Mouse (Mus musculus) left cerebral cortex, adult 11 months (tissue): Measurements from ENCODE around the gene Prrxl1.

Experiments
- DNase-seq: peaks from one replicate; pipeline ENCODE4 v3.0.0; 2022; ENCODE audit warnings: low spot score

The Prrxl1 gene

GRCm38 (mm10) chr14:32627271-32627670, 28.1 kb downstream of the Prrxl1 start:
- no peak for DNase-seq

GRCm38 (mm10) chr14:32628584-32628983, 29.4 kb downstream of the Prrxl1 start:
- DNase-seq, result no peak

GRCm38 (mm10) chr14:32632908-32633600, 33.8 kb downstream of the Prrxl1 start:
- DNase-seq, result no peak

- DNase-seq, result no peak
These were observed 34.9 kb downstream of the Prrxl1 start for GRCm38 (mm10) chr14:32634015-32634682.

GRCm38 (mm10) chr14:32638485-32638884, 39.3 kb downstream of the Prrxl1 start:
- no peak for DNase-seq

GRCm38 (mm10) chr14:32659781-32660180, 60.6 kb downstream of the Prrxl1 start:
- no peak for DNase-seq

- no peak for DNase-seq
These were observed 63.9 kb downstream of the Prrxl1 start for GRCm38 (mm10) chr14:32663099-32663498.

GRCm38 (mm10) chr14:32673178-32673577, 74.0 kb downstream of the Prrxl1 start:
- no peak for DNase-seq

- DNase-seq, result no peak
These were observed 79.4 kb downstream of the Prrxl1 start for GRCm38 (mm10) chr14:32678565-32678964.

- DNase-seq, result no peak
These were observed 82.4 kb downstream of the Prrxl1 start for GRCm38 (mm10) chr14:32681603-32682002.

GRCm38 (mm10) chr14:32682536-32682935, 83.3 kb downstream of the Prrxl1 start:
- no peak for DNase-seq

GRCm38 (mm10) chr14:32683251-32683838, 84.1 kb downstream of the Prrxl1 start:
- no peak for DNase-seq

- no peak for DNase-seq
These were observed 85.0 kb downstream of the Prrxl1 start for GRCm38 (mm10) chr14:32683982-32684734.

- no peak for DNase-seq
These were observed 85.5 kb downstream of the Prrxl1 start for GRCm38 (mm10) chr14:32684735-32685105.

GRCm38 (mm10) chr14:32685124-32685826, 86.1 kb downstream of the Prrxl1 start, which contains the start of gene 3425401B19Rik:
3425401B19Rik (minus strand) TSS chr14:32685293.
- DNase-seq, result no peak

GRCm38 (mm10) chr14:32695906-32696305, 96.7 kb downstream of the Prrxl1 start:
- DNase-seq, result no peak

- no peak for DNase-seq
These were observed 97.1 kb downstream of the Prrxl1 start for GRCm38 (mm10) chr14:32696344-32696743.

GRCm38 (mm10) chr14:32697774-32698173, 98.6 kb downstream of the Prrxl1 start:
- no peak for DNase-seq

- no peak for DNase-seq
These were observed 99.3 kb downstream of the Prrxl1 start for GRCm38 (mm10) chr14:32698556-32698955.
